Mouse (Mus musculus) ZHBTc4 (cell line): ENCODE results near the gene Hs3st3a1.

Source experiments
- DNase-seq: peaks from one replicate; pipeline ENCODE4 v3.0.0-alpha.2; 2011; ENCODE audit warnings: low read depth, low spot score

Gene Hs3st3a1

DNA sequence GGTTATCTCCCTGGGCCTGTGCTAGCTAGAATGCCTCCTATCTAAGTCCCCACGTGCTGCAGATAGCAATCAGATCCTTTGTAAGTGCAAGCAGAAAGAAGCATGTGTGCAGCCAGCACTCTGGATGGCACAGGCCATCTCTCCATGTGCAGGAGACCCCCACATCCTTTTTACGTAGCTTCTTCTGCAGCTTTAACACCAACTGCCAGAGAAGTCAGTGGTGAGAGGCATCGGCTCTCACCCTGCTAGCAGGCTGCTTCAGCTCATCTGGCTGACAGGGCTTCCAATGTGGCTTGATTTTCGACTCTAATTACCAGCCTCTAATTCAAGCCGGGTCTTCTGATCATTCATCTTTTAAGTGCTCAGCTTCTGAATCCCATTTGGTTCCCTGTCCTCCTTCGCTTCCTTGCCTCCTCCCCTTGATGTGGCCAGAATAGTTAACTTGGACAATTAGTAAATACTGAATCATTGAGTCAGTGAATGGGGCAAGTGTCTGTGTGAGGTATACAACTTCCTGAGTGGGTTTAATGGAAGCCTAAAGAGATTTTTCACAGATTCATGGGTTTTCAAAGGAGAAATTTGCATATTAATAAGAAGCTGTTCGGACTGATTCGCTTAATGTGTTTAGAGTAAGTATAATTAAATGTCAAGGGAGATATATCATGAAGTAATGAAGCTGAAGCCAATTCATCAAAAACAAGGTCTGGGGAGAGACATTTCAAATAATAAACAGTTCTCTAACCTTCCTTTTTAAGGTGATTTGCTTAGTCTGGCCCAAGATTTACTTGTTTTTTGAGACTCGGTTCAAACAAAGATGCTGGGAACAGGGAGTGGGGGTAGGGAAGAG, 54.7 kb downstream of the Hs3st3a1 start:
- DNase-seq, result no peak

DNA sequence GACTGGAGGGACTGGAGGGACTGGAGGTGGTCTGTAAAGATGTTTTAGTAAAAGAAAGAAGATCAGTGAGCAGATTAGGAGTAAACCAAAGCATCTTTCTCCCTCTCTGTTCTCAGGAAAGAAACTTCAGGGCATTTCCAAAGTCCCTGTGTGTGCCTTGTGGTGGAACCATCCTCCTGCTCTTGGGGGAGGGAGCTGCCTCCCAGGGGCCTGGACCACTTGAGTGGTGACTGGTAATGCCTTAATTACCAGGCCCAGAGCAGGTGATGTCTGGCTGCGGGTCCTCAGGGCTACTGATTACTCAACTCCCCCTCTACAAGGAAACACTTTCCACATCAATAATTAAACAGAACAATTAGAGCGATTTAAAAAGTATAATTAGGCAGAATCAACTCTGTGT, 59.3 kb downstream of the Hs3st3a1 start:
- no peak for DNase-seq

DNA sequence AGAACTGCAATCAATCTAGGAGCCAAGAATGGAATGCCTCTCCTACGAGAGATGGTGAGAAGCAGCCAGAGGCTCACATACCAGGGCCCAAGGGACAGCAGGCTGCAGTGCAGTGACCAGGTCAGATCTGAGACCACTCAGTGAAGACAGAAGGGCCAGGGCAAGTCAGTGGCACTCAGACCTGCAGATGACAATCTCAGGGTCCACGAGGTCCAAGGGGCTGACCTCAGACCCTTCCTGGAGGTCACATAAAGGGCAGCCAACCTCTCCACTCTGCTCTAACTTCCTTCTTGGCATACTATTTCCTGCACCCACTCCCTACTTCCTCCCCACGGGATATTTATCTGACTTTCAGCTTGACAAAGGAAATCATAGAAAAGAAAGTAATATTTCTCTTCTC, 60.8 kb downstream of the Hs3st3a1 start:
- DNase-seq, result no peak

DNA sequence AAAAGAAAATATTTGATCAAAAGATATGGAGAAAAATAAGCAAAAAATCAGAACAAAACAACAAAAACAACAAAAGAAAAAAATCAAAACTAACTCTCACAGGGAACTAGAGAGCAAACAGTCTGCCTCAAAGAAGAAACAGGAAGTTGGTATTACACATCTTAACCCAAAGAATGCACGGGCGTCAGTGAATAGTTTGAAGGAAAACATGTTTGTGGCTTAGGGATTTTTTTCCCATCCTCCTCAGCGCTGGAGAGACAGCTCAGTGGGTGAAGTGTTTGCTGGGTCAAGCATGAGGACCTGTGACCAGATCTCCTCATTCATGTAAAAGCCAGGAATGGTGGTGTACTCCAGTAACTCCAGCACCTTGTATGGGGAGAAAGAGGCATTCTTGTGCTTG, 61.5 kb downstream of the Hs3st3a1 start:
- no peak for DNase-seq

DNA sequence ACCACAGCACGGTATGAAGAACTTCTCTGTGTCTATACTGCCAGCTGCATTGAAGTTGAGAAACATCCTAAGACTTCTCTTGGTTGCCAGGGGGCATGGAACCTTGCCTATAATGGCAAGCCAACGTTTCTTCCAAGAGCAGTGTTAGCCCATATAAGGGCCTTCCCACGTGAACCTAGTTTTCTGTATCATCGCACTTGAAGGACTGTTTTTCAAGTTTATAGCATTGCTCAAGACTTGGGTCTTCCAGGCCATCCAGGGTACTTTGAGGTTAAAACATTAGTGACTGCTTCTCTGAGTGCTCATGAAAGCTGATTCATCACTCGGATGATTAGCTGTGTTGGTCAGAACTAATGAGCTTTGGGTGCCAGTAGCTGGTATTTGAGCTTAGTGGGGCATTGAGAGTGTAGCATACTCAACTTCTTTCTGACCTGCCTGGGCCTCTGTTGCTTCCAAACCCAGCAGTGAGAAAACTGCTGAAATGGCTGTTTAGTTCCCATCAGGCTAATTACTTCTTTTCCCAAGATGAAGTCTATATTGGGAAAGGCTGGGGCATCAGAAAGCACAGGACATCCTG, 65.5 kb downstream of the Hs3st3a1 start:
- DNase-seq, result no peak

DNA sequence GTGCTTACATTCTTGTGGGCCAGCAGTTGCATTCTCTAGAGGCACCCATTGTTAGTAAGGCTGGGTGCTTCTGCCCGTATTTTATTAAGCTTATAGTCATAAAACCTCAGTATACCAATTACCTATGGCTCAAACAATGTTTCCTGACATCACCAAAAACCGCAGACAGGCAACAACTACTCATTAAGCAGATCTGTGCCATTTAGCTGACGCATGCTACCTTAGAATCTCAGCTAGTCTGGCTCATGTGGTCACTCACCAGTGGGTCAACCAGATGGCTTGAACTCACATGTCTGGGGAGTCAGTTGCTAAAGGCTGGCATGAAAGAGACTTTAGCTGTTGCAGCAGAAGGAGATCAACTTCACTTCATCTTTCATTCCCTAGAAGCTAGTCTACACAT, 67.9 kb downstream of the Hs3st3a1 start:
- DNase-seq, result no peak

DNA sequence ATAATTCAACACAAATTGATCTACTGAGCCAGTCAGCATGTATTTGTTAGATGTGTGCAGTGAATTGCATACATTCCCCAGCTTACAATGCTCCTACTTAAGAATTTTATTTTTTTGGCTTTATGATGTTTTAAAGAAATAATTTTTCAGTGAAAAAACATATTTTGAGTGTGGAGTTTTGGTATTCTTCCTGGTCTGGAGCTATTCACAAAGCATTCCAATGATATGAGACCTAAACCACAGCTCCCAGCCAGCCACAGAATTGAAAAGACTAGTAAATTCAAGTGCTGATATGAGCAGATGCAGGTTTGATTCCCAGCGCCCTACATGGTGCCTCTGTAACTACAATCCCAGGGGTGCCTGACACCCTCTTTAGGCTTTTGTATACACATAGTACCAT, 70.8 kb downstream of the Hs3st3a1 start:
- DNase-seq, result no peak

DNA sequence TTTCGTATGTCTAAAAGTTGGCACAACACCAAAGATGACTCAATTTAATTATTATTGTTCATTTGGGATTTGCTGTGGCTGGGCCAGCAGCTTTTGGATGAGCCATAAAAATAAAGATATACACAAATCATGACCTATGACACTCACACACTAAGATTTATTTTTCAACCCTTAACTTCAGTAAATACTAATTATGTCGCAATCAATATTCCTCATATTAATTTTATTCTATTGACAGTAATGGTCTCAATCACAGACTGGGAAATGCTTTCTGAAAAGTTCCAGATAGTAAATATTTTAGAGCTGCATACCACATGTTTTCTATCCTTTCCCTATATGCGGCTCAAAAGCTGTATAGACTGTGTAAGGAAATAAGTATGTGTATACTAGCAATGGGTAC, 71.9 kb downstream of the Hs3st3a1 start:
- DNase-seq, result no peak

DNA sequence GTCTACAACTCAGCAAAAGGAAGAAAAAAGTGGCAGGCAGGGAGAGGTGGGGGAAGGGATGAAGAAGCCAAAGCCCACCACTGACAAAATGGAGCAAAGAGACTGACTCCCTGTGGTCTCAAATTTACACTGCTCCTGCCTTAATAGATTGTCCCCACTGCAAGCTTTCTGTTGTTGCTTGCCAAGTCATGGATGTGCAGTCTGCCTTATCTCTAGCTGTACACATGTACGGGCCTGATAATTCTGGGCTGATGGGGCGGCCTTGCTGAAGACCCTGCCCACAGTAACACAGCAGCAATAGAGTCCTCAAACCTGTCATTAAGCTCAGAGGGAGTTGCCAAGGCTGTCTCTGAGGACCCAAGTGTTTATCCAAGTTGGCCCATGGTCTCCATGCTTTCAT, 74.0 kb downstream of the Hs3st3a1 start:
- no peak for DNase-seq

DNA sequence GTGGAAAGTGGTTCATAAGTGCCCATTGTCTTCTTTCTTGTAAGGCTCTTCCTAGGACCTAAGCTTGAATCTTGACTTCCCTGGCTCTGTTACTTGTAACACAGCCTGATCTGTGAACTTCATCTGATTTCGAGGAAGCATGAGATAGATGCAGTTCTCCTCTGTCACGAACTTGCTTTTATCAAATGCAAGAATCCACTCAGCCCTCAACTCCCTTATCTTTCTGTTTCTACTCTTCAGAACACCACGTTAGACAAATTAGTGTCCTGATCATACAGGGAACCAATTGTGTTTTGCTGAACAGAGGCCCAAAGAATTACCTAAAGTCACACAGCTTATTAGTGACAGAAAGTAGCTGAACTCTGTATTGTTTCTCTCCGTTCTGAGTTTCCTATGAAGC, 77.2 kb downstream of the Hs3st3a1 start:
- DNase-seq, result no peak

DNA sequence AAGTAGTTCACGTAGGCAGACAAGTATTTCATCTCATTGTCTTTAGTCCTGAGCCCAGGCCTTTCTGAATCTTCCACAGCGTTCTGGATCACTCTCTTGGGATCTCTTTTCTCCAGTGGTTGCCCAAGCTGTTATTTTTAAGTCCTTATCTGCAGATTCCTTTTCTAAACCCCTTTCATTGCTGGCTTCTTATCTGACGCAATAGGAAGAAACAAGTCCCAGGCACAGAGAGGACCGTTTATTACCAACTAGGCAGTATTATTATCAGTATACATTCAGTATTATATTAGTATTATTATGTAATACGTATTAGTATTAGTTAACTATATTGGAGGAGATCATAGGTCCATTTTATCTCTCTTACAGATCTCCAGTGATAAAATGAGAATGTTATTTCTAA, 78.3 kb downstream of the Hs3st3a1 start:
- no peak for DNase-seq

DNA sequence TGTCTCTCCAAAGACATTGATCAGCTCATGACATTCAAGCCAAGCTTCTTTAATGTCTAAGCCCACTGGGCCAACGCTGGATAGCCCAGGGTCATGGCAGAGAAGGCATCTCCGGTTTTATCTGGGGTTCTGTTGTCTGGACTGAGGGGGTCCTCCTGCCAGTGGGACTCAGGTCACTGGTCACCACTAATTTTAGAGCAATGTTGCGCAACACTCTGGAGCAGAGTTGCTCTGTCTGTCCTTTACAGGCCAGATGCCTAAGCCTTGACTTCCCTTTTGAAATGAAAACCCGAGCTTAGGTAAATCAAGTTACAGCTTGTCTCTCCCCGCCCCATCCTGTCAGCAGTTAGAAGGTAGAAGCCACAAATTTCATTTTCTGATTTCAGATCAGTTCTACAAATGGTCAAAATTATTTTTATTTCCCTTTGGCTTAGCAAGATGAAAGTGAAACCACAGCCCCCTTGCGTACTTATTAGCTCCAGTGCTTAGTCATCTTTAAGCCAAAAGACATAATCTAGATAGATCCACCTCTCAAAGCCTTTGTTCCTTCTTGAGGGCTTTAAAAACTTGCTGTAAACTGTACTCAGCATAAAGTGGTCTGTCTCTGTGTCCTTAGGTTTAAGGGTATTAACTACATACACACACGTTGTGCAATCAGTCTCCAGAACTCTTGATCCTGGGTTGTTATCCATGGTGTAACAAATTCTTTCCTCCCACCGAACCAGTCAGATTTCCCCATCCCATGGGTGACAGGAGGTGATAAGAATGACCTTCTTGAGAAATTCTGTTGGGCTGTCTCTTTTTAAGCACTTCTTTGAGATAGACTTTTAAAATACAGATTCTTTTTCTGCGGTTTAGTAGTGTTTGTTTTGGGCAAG, 81.8 kb downstream of the Hs3st3a1 start:
- DNase-seq, result no peak

DNA sequence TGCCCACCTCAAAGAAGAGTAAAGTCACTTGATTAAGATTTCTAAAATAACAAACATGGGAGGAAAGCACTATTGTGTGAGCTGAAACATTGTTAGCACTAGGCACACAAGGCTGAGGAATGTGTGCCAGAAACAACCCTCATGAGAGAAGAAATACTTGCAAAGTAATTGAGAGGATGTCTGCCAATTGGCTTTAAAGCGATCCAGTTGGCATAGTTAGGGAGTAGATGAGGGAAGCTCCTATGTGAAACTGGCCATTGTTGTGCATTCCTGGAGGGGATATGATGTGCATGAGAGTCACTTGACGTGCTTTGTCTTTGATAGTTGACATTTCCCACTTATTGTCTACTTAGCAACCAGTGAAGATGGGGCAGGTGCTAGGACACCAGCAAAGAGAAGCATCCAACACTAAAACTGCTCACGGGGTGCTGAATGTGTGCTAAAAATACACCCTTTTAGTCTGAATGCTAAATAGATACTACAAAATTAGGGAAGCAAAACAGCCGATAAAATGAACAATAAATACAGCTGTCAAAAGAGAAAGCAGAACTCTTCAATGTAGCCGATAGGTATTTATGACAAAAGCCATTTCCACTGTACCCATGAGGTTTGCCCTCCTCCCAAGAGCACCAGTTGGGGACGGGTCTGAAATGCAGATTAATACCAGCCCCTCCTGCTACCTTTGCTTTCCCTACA, 83.2 kb downstream of the Hs3st3a1 start:
- no peak for DNase-seq

DNA sequence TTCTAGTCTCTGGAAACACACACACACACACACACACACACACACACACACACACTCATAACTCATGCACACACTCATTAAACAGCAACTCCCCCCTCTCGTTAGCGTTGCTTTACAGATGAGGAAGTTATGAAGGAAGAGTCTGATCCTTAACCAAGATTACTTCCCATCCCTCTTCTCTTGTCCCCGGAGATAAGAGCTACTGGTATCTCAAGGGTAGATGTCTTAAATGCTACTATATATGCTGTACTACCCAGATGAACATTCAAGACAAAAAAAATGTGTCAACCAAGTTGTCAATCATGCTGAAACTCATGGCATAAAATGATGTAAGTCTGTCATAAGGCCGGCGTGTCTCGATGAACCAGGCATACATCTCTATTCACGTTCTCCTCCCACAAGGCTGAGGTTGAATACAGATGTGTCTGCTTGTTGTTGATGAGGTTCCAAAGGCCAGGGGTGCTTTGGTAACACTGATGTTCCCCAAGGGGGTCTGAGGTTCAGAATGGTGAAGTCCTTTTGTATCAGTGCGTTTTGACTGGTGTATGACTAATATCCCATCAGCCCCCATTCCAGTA, 89.0 kb downstream of the Hs3st3a1 start:
- DNase-seq, result no peak

DNA sequence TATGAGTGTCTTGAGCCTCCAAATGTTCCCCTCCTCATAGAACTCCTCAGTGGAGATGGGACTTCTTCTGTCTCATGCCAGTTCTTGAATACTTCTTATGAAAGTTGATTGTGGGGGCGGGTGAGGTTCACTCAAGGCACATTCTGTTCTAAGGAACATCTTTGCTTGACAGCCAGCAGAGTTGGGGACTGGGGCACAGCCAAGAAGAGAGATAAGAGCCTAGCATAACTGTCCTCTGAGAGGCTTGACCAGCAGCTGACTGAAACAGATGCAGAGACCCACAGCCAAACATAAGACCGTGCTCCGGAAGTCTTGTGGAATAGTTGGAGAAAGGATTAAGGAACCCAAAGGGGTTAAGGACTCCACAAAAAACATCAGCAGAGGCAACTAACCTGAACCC, 102.1 kb downstream of the Hs3st3a1 start:
- no peak for DNase-seq

DNA sequence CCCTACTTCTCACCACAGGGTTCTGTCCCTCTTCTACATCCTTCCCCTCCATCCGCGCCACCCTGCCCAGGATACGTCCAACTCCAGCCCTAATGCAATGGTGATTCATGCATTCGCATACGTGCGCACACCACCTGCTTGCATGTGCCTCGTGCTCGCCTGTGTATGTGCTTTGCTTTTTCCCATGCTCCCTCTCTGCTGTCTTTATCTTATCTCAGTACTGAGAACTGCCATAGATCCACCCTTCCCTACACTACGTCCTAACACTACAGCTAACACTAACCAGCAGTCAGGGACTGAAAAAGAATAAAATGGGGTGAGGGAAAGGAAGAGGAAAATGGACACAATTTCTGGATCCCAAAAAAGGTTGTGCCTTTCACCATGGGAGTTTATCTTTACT, 106.7 kb downstream of the Hs3st3a1 start:
- no peak for DNase-seq

DNA sequence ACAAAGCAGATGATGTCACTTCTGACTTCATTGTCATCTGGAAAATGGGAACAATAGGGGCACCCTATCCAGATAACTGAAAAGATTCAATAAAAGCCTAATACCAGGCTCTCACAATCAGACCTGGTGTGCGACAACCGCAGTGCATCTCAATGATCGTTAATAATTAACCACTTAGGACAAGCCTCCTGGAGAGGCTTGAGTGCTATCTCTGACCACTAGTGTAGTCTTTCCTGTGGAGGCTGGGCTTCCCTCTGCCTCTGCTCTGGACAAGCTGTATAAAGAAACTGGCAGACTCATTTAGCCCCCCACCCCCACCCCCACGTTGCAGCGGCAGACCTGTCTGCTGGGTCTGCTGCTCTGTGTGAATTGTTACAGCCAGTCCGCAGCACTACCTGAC, 107.2 kb downstream of the Hs3st3a1 start:
- DNase-seq, result no peak

DNA sequence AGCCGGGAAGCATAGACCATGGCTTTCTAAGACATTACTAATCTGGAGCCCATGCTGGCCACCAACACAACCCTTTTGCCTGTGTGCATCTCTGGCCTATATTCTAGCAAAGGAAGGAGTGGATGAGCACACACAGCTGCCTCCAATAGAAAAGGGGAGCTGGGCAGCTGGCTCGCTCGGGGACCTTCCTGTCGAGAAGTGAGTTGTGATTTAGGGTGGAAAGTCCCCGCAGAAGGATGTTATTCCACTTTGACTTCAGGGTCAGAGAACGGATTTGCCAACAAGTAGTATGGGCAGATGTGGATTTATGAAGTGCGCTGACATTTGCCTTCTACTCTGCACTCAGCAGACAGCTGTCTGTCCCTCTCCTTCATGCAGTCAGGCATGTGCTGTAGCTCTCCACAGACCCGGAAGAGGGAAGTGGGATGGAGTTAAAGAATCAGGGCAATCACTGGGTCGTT, 108.1 kb downstream of the Hs3st3a1 start:
- DNase-seq, result no peak

DNA sequence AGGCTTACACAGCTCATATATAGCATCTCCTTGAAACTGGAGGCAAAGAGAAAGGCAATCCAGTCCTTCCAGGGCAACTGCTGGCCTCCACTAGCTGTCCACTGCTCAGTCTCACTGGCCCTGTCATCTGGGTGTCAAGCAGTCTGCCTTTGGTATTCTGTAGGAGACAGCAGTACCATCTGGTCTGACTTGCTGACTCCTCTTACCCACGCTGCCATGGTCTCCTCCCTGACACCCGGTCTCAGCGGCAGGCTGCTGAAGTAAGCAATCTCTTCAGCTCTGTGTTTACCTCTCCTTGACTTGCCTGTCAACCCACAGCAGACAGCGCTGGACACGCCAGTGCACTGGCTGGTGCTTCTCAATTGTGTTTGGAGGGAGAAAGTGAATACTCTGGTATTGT, 109.1 kb downstream of the Hs3st3a1 start:
- no peak for DNase-seq

DNA sequence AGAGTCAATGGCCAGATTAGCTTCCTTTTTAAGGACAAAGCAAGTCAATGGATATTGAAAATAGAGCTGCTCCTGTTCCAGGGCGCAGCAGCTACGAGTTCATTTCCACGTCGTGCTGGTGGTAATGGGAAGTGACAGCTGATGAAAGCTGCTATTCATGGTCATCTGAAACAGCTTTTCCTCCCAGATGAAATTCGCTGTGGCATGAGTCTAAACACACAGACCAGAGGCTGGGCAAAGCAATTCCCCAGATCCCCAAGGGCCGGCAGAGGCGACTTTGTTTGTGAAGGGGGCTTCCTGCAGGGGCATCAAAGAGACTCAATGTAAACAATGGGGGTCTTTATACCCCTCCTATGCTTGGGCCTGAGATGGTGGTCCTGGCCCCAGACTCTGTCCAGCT, 114.2 kb downstream of the Hs3st3a1 start:
- no peak for DNase-seq

DNA sequence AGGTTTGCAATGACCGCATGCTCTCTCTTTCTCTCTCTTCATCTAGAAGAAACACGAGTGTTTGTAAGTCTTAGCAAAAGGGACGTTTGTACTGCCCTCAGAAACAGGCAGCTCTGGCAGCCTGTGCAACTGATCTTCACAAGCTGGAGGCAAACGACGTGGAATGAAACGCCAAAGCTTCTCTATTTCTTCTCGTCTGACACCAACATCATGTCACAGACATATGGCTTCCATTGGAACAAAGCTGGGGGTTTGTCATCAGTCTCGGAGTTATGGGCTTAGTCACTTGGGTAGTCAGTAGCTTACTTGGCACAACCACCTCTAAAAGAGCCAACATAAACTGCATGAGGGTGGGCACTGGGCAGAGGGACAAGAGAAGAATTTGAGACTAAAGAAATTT, 114.8 kb downstream of the Hs3st3a1 start:
- DNase-seq, result no peak

DNA sequence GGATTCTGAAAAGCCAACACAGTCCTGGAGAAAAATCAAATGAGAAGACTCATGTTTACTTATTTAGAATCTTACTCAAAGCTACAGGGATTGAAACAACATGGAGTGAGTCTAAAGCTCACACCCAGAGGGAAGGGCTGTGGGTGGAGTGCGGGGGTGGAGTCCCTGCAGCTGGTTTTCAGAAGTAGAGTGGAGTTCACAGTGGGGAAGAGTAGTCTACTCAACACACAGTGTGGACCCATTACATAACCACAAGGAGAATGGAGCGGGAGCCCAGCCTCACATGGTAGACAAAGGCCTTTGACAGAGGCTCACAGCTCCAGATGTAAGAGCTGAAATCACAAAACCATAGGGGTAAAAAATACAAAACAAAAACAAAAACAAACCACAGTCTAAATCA, 123.2 kb downstream of the Hs3st3a1 start:
- no peak for DNase-seq
